Mouse (Mus musculus): ENCODE results near the gene Ms4a18. TPM values are rescaled to one million over a fixed set of nuclear protein-coding genes. Genes with fewer than 3 reads are reported as not detected.

The Ms4a18 gene
- polyA plus RNA-seq, 1 experiment from 2014 or later = not detected

DNA sequence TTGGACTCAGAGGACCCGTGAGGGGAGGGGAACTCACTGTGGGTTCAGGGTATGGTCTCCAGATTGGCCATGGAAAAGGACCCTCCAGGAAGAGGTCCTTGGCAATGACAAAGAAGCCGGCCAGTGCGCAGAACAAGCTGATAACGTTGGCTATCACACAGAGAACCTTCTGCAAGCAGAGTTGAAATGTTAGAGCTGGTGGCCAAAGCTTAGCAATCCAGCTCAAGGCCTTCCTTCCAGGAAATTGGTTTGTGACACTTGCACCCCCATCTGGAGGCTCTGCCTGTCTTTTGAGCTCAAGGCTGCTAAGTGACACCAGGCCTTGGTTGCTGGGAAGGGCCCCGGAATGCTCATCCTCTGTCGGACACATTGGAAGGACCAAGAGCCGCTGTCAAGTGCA lies 52.1 kb downstream of the Ms4a18 start:
- no peaks in the 10 kb centered on the region for H3K36me3 ChIP-seq (ENCODE audit: control insufficient read depth, insufficient read depth, low read length)
- H3K4me2 ChIP-seq = no peak overlapping the region
- H3K4me3 ChIP-seq (ENCODE audit: low read depth, low read length) = no peak overlapping the region
- DNase-seq (ENCODE audit: low spot score) (no peak), ATAC-seq (replicated peaks; ENCODE audit: low FRiP score) (no peak)
- H3K4me1 ChIP-seq (replicated peaks; ENCODE audit: control insufficient read depth, insufficient read depth, low read length) = no peaks in the 10 kb centered on the region; the same call in 1 of the 2 replicates
- H3K9me3 ChIP-seq (ENCODE audit: control insufficient read depth, low read length) = no peaks in the 10 kb centered on the region
- H3K27ac ChIP-seq (ENCODE audit: low read depth, low read length) = no peak overlapping the region
- no peaks in the 10 kb centered on the region; the same call in 1 of the 2 replicates for H3K27me3 ChIP-seq (replicated peaks; ENCODE audit: control insufficient read depth, insufficient read depth, low read length)
- no peak overlapping the region for H3K9ac ChIP-seq (ENCODE audit: low read depth, low read length)
- WGBS = 78% methylated on average over 7 of the region's 7 CpGs

DNA sequence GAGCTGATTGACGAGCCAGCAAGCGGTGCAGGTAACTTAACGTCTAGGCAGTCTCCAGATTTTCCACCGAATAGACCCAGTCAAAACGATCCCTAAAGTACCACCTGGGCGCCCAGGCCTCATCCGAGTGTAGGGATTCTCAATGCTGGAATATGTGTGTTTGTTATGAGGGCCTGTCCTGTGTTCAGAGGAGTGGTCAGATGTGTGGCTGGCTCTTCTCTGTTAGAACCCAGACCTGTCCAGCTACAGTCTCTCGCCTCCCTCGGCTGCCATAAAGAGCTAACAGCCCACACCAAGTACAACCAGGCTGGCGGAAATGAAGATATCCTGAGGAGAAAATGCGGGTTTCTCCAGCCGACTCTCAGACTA lies 57.9 kb downstream of the Ms4a18 start:
- WGBS = 49% methylated on average over 12 of the region's 12 CpGs
- Histone ChIP-seq H3K4me2 (no peak overlapping the region), H3K27me3 (replicated peaks; ENCODE audit: control insufficient read depth, insufficient read depth, low read length) (no peaks in the 10 kb centered on the region; the same call in 1 of the 2 replicates), H3K27ac (ENCODE audit: low read depth, low read length) (no peak overlapping the region), H3K9me3 (ENCODE audit: control insufficient read depth, low read length) (no peaks in the 10 kb centered on the region), H3K4me1 (replicated peaks; ENCODE audit: control insufficient read depth, insufficient read depth, low read length) (no peaks in the 10 kb centered on the region), H3K4me3 (ENCODE audit: low read depth, low read length) (no peak overlapping the region), H3K36me3 (ENCODE audit: control insufficient read depth, insufficient read depth, low read length) (no peaks in the 10 kb centered on the region), H3K9ac (ENCODE audit: low read depth, low read length) (no peak overlapping the region)
- ATAC-seq (replicated peaks; ENCODE audit: low FRiP score) (no peak), DNase-seq (ENCODE audit: low spot score) (no peak)

DNA sequence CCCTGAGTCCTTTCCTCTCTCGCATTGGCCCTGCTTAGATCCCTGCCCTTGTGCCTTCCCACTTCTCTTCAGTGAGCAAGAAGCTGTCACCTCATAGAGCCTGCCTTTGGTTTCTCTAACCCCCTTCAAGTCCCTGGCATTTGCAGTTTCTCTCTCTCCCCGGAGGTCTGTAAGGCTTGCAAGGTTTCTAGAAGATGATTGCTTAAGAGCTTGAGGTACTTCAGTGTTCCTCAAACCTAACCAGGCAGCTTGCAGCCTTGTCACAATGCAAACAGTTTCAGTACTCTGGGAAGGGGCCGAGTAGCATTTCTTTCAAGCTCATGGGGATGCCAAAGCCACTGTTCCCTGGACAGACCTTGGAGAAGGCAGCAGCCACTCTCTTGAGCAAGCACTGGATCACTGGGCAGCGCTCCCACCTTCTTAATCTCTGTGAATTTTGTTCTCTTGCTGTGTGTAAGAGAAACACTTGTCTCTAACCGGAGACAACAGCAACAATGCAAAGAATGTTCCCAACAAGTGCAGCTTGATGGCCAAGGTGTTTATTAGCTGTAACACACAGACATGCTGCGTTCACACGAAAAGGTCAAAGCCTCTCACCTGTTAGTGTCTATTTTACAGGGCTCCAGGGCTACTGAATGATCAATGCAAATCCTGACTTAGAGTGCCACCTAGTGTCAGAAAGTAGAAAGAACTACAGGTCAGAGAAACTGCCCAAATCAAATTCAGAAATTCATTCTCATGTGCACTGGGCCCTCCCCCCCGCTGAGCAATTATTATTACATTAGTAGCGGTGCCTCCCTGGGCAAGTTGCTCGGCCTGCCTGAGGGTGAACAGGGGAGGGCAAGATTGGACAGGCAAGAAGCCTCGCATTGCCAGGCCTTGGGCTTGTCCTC lies 58.5 kb downstream of the Ms4a18 start:
- H3K4me1 ChIP-seq (replicated peaks; ENCODE audit: control insufficient read depth, insufficient read depth, low read length) = no peaks in the 10 kb centered on the region
- no peak overlapping the region for H3K4me2 ChIP-seq
- H3K9ac ChIP-seq (ENCODE audit: low read depth, low read length) = no peak overlapping the region
- no peak overlapping the region for H3K4me3 ChIP-seq (ENCODE audit: low read depth, low read length)
- H3K9me3 ChIP-seq (ENCODE audit: control insufficient read depth, low read length) = no peaks in the 10 kb centered on the region
- no peaks in the 10 kb centered on the region; the same call in 1 of the 2 replicates for H3K27me3 ChIP-seq (replicated peaks; ENCODE audit: control insufficient read depth, insufficient read depth, low read length)
- 35% methylated on average over 11 of the region's 11 CpGs for WGBS
- H3K36me3 ChIP-seq (ENCODE audit: control insufficient read depth, insufficient read depth, low read length) = no peaks in the 10 kb centered on the region
- no peak for DNase-seq (ENCODE audit: low spot score)
- no peak; the same call in 1 of the 2 replicates for ATAC-seq (replicated peaks; ENCODE audit: low FRiP score)
- no peak overlapping the region for H3K27ac ChIP-seq (ENCODE audit: low read depth, low read length)

DNA sequence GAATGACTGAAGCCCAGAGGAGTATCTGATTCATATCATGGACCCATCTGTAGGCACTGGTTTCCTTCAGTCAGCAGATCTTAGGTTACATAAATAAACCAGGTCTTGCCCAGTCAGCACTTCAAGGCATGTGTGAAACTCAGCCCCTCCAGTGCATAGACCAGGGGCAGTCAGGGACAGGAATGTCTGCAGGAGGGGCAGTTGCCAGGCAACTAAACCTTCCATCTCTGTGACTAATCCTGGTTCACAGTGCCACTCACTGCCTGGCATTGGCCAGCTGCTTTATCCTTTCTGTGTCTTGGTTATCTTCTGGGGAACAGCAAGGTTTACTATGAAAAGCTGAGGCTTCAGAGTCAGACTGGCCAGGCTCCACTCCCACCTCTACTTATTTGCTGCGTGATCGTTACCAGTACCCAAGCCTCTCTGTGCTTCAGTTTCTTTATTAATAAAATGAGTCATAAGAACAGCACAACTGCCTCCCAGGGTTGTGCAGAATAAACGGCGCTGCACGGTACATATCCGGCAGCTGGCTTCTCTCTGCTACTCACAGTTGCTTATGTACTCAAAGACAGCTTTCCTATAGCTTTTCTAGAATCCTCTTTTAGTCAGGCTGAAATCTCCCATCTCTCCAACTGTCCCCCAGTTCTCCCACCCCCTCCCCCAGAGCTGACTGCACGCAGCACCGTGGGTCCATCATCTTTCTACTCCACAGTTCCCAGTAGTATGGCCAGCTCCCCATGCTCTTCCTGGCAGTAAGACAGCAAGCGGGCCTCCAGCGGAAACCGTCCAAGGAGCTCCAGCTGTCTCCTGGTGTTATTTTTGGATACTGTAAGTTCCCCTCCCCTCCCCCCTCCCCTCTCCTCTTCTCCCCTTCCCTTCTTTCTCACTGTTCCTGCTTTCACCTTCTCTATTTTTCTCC lies 65.6 kb downstream of the Ms4a18 start:
- no peak overlapping the region for H3K4me3 ChIP-seq (ENCODE audit: low read depth, low read length)
- no peak for DNase-seq (ENCODE audit: low spot score)

DNA sequence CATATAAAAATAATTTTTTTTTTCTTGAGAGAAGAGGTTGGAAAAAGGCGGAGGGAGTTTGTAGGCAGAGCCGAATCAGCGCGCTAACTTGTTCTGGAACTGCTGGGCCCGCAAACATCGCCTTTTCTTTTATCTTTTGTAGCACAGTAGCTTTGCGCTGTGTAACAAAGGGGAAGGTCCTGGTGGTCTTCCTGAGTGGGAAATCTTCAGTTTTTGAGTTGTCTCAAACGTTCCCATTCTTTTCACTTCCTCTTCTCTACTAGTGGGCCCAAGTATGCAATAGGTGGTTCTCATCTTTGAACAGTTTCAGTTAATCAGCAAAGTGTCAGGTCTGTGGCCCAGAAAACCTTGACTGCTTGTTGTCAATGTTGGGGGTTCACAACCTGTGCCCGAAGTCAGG lies 68.3 kb downstream of the Ms4a18 start:
- peak overlapping the region; percentile 64 for H3K9ac ChIP-seq (ENCODE audit: low read depth, low read length)
- peaks cover 13% of the 10 kb centered on the region for H3K36me3 ChIP-seq (ENCODE audit: control insufficient read depth, insufficient read depth, low read length)
- peaks cover 22% of the 10 kb centered on the region for H3K4me1 ChIP-seq (replicated peaks; ENCODE audit: control insufficient read depth, insufficient read depth, low read length)
- H3K9me3 ChIP-seq (ENCODE audit: control insufficient read depth, low read length) = no peaks in the 10 kb centered on the region
- ATAC-seq (replicated peaks; ENCODE audit: low FRiP score) (peak; percentile 4; the same call in 1 of the 2 replicates), DNase-seq (ENCODE audit: low spot score) (no peak)
- H3K4me3 ChIP-seq (ENCODE audit: low read depth, low read length) = peak overlapping the region; percentile 95
- peak overlapping the region; percentile 64 for H3K27ac ChIP-seq (ENCODE audit: low read depth, low read length)
- WGBS = 38% methylated on average over 9 of the region's 9 CpGs
- no peaks in the 10 kb centered on the region for H3K27me3 ChIP-seq (replicated peaks; ENCODE audit: control insufficient read depth, insufficient read depth, low read length)
- peak overlapping the region; percentile 96 for H3K4me2 ChIP-seq

More for the DNA sequence above, 65.6 kb downstream of the Ms4a18 start:
- 69% methylated on average over 11 of the region's 11 CpGs for WGBS
- no peaks in the 10 kb centered on the region for H3K36me3 ChIP-seq (ENCODE audit: control insufficient read depth, insufficient read depth, low read length)
- H3K27me3 ChIP-seq (replicated peaks; ENCODE audit: control insufficient read depth, insufficient read depth, low read length) = no peaks in the 10 kb centered on the region
- ATAC-seq (replicated peaks; ENCODE audit: low FRiP score) = no peak
- H3K4me1 ChIP-seq (replicated peaks; ENCODE audit: control insufficient read depth, insufficient read depth, low read length) = peaks cover 11% of the 10 kb centered on the region
- H3K9me3 ChIP-seq (ENCODE audit: control insufficient read depth, low read length) = no peaks in the 10 kb centered on the region
- H3K27ac ChIP-seq (ENCODE audit: low read depth, low read length) = no peak overlapping the region
- H3K9ac ChIP-seq (ENCODE audit: low read depth, low read length) = no peak overlapping the region
- H3K4me2 ChIP-seq = no peak overlapping the region

DNA sequence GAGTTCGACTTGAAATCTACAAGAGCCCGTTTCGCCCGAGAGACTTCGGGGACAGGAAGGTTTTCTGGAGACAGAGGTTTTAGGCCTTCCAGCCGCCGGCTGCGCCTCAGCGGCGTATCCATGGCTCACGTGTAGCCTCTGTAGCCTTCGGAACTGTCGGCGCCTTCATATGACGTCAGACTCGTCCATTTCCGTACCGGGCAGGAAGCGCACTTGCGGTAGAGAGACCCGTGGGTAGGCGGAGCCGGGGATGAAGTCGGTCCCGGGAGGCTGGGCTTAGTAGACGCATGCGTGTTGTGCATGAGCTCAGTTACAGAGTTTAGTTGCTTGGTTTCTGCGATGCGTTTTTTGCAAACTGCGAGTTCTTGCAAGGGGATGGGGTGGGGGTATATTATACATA lies 68.7 kb downstream of the Ms4a18 start, which contains the start of gene Ccdc86:
TSS of gene Ccdc86 (minus strand) at position 155 of the 400 bp plus-strand sequence.
- 0% methylated on average over 30 of the region's 30 CpGs for WGBS
- no peaks in the 10 kb centered on the region for H3K9me3 ChIP-seq (ENCODE audit: control insufficient read depth, low read length)
- ATAC-seq (replicated peaks; ENCODE audit: low FRiP score) = peak; percentile 93
- peak; percentile 94 for DNase-seq (ENCODE audit: low spot score)
- peaks cover 22% of the 10 kb centered on the region for H3K4me1 ChIP-seq (replicated peaks; ENCODE audit: control insufficient read depth, insufficient read depth, low read length)
- peak within 1 kb of the TSS; percentile 92 for H3K9ac ChIP-seq (ENCODE audit: low read depth, low read length)
- H3K27me3 ChIP-seq (replicated peaks; ENCODE audit: control insufficient read depth, insufficient read depth, low read length) = no peaks in the 10 kb centered on the region
- H3K36me3 ChIP-seq (ENCODE audit: control insufficient read depth, insufficient read depth, low read length) = peaks cover 17% of the 10 kb centered on the region
- H3K4me3 ChIP-seq (ENCODE audit: low read depth, low read length) = peak within 1 kb of the TSS; percentile 95
- peak within 1 kb of the TSS; percentile 96 for H3K4me2 ChIP-seq
- peak within 1 kb of the TSS; percentile 64 for H3K27ac ChIP-seq (ENCODE audit: low read depth, low read length)

DNA sequence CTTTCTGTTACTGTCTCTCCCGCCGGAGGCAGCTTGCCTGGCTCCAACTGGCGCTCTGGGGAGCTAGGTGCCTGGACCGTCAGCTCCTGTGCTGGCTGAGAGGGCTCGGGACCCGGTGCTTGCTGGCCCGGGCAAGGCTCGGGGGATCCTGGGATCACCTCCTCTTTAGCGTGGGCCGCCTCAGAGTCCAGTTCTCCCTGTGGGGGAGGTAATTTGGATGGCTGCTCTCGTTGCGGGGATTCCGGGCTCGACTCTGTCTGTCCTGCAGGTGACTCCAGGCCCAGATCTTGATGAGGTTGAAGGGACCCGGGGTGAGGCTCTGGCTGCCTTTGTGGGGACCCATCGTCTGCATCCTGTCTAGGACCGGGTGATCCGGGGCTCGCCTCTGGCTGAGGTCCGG lies 69.4 kb downstream of the Ms4a18 start:
- Histone ChIP-seq H3K4me1 (replicated peaks; ENCODE audit: control insufficient read depth, insufficient read depth, low read length) (peaks cover 22% of the 10 kb centered on the region), H3K27ac (ENCODE audit: low read depth, low read length) (peak overlapping the region; percentile 32; the same call in 1 of the 2 replicates), H3K36me3 (ENCODE audit: control insufficient read depth, insufficient read depth, low read length) (peaks cover 21% of the 10 kb centered on the region), H3K4me3 (ENCODE audit: low read depth, low read length) (peak overlapping the region; percentile 95), H3K27me3 (replicated peaks; ENCODE audit: control insufficient read depth, insufficient read depth, low read length) (no peaks in the 10 kb centered on the region), H3K4me2 (peak overlapping the region; percentile 96), H3K9me3 (ENCODE audit: control insufficient read depth, low read length) (no peaks in the 10 kb centered on the region), H3K9ac (ENCODE audit: low read depth, low read length) (peak overlapping the region; percentile 92)
- under 1% methylated on average over 20 of the region's 20 CpGs for WGBS
- ATAC-seq (replicated peaks; ENCODE audit: low FRiP score) (peak; percentile 10; the same call in 1 of the 2 replicates), DNase-seq (ENCODE audit: low spot score) (peak; percentile 44)

DNA sequence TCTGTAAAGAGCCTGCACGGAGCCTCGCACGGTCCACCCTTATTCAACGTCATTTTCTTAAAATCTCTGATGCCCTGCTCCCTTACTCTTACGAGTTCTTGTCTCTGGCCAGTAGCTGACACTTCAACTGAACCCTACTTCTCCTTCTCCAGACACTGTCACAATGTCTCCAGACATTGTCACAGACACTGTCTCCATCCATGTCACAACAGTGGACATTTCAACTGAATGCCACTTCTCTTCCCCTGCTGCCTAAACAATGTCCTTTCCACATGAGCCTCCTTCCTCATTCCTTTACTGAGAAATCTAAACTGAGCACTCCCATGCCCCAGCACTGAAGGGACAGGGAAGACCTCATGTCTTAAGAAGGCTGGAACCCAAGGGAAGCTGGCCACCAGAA lies 70.6 kb downstream of the Ms4a18 start:
- Histone ChIP-seq H3K36me3 (ENCODE audit: control insufficient read depth, insufficient read depth, low read length) (peaks cover 23% of the 10 kb centered on the region), H3K9ac (ENCODE audit: low read depth, low read length) (peak overlapping the region; percentile 92), H3K4me2 (peak overlapping the region; percentile 96), H3K27me3 (replicated peaks; ENCODE audit: control insufficient read depth, insufficient read depth, low read length) (no peaks in the 10 kb centered on the region), H3K27ac (ENCODE audit: low read depth, low read length) (no peak overlapping the region), H3K9me3 (ENCODE audit: control insufficient read depth, low read length) (no peaks in the 10 kb centered on the region), H3K4me1 (replicated peaks; ENCODE audit: control insufficient read depth, insufficient read depth, low read length) (peaks cover 22% of the 10 kb centered on the region), H3K4me3 (ENCODE audit: low read depth, low read length) (peak overlapping the region; percentile 95)
- no peak for ATAC-seq (replicated peaks; ENCODE audit: low FRiP score)
- no peak for DNase-seq (ENCODE audit: low spot score)
- whole genome bisulfite sequencing = 72% methylated on average over 5 of the region's 5 CpGs
